Mouse (Mus musculus) ES-E14 (cell line): Measurements from ENCODE around the gene 1700022I11Rik. TPM values are rescaled to one million over a fixed set of nuclear protein-coding genes. Genes with fewer than 3 reads are reported as not detected.

Experiments
- DNase-seq: peaks from one replicate; pipeline ENCODE4 v3.0.0-alpha.2; 2013; ENCODE audit warnings: low read depth, low spot score
- H3K27ac ChIP-seq: 2 replicates; pipeline ENCODE4 v1.5.1; 2012; ENCODE audit warnings: low read depth, mild to moderate bottlenecking, low read length, moderate library complexity, mixed read lengths; ENCODE audit not compliant: poor library complexity, insufficient read depth, severe bottlenecking
- H3K36me3 ChIP-seq: 2 replicates; pipeline ENCODE4 v1.6.1; 2012; ENCODE audit warnings: mild to moderate bottlenecking, low read length, moderate library complexity, mixed read lengths; ENCODE audit not compliant: control insufficient read depth, poor library complexity, insufficient read depth, severe bottlenecking
- H3K4me1 ChIP-seq, 2 experiments: fragments of 150-350 bp in 1 of 2; sonication (generic) in 1 of 2; 2 replicates each; pipeline ENCODE4 v1.6.1; 2012; ENCODE audit warnings: low read length in 2 of 2, mild to moderate bottlenecking in 1 of 2, mixed read lengths in 1 of 2; ENCODE audit not compliant: control insufficient read depth in 2 of 2, insufficient read depth in 2 of 2, poor library complexity in 1 of 2
- H3K4me3 ChIP-seq, 2 experiments: fragments of 150-350 bp in 1 of 2; sonication (generic) in 1 of 2; 2 replicates each; pipeline ENCODE4 v1.5.1; 2012; ENCODE audit warnings: low read length in 2 of 2, low read depth in 1 of 2, mild to moderate bottlenecking in 1 of 2, mixed read lengths in 1 of 2; ENCODE audit not compliant: insufficient read depth in 1 of 2, poor library complexity in 1 of 2, severe bottlenecking in 1 of 2
- H3K9ac ChIP-seq: 2 replicates; pipeline ENCODE4 v1.6.1; 2012; ENCODE audit warnings: low read depth, mild to moderate bottlenecking, low read length, mixed read lengths; ENCODE audit not compliant: poor library complexity, insufficient read depth, severe bottlenecking
- H3K9me3 ChIP-seq: fragments of 150-350 bp; sonication (generic); 2 replicates; pipeline ENCODE4 v1.6.1; 2012; ENCODE audit warnings: low read depth, mild to moderate bottlenecking, low read length; ENCODE audit not compliant: control insufficient read depth, insufficient read depth
- CHD2 ChIP-seq: IDR thresholded peaks from 2 replicates; pipeline ENCODE4 v1.6.1; 2014; ENCODE audit warnings: mild to moderate bottlenecking, low read depth, low read length, inconsistent platforms
- HCFC1 ChIP-seq: IDR thresholded peaks from 2 replicates; pipeline ENCODE4 v1.6.1; 2012; ENCODE audit warnings: low read length, inconsistent platforms, borderline replicate concordance; ENCODE audit not compliant: insufficient read depth
- MAFK ChIP-seq: IDR thresholded peaks from 2 replicates; pipeline ENCODE4 v1.6.1; 2014; ENCODE audit warnings: mild to moderate bottlenecking, low read depth, low read length, inconsistent platforms; ENCODE audit not compliant: insufficient read depth
- ZC3H11A ChIP-seq: IDR thresholded peaks from 2 replicates; pipeline ENCODE4 v1.6.1; 2012; ENCODE audit warnings: low read depth, mild to moderate bottlenecking, inconsistent platforms, low read length, borderline replicate concordance
- ZNF384 ChIP-seq: IDR thresholded peaks from 2 replicates; pipeline ENCODE4 v1.6.1; 2012; ENCODE audit warnings: low read depth, low read length, inconsistent platforms
- in situ Hi-C, 2 experiments: fragments of 600-800 bp; cut with MboI; formaldehyde crosslinking; loops; one replicate each; pipeline ENCODE4 v1.15.1; 2025; ENCODE audit warnings: low sequenced_read_pairs in 2 of 2, inconsistent platforms in 1 of 2; ENCODE audit not compliant: unreplicated experiment in 2 of 2
- total RNA-seq: library from RNA; depleted of rRNA; stranded (reverse); fragments of 300-350 nt; gene quantifications from 2 replicates; pipeline ENCODE4 v1.2.3, GENCODE M21; 2012

1700022I11Rik gene
- total RNA-seq, 1 experiment: 0.58 TPM

- no peaks in the 10 kb centered on the region for H3K9me3 ChIP-seq
- in situ Hi-C loops: no loop called here
- H3K36me3 ChIP-seq: no peaks in the 10 kb centered on the region
- peak within 1 kb of the TSS; percentile 83 to 96 for H3K4me3 ChIP-seq
- DNase-seq: peak; percentile 94
- H3K4me1 ChIP-seq: peaks cover 6 to 17% of the 10 kb centered on the region in 2 experiments; a peak in 3 of 4 replicates
- H3K9ac ChIP-seq: peak within 1 kb of the TSS; percentile 85
- peak within 1 kb of the TSS; percentile 79 for H3K27ac ChIP-seq
- TF ChIP-seq ZC3H11A: no peak
- TF ChIP-seq CHD2: peak; percentile 87
Observed at GRCm38 (mm10) chr4:42949676-42950051, 19.7 kb upstream of the 1700022I11Rik start, which contains the start of gene Dnajb5. Gene Dnajb5 (plus strand): TSS chr4:42949814.

DNA sequence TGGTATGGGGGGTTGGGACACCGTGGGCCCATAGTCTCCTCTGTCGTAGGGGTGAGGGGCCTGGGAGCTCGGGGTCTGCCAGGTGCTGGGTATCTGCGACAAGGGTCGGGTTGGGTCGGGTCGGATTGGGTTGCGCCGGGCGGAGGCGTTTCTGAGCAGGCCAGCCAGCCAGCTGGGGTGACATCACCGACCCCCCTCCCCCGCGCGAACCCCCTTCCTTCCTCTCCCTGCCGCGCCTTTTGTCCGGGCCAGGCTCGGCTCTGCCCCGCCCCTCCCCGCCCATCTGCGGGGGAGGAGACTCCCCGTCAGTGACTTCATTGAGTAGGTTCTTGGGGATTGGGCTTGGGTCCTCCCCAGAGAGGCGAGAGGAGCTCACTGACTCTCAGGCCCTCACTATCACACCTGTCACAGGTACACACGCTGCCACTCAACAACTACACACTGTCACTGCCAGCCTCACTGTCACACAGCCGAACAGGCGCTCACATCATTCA lies 19.3 kb upstream of the 1700022I11Rik start:
- peak; percentile 77 for DNase-seq
- peaks cover 6 to 19% of the 10 kb centered on the region in 2 experiments; a peak in 3 of 4 replicates for H3K4me1 ChIP-seq
- TF ChIP-seq ZNF384 (no peak), MAFK (no peak), ZC3H11A (no peak), HCFC1 (no peak; the same call in 1 of the 2 replicates), CHD2 (no peak)
- in situ Hi-C loops: no loop called here
- peak overlapping the region; percentile 85 for H3K9ac ChIP-seq
- peak overlapping the region; percentile 83 to 96 for H3K4me3 ChIP-seq
- no peaks in the 10 kb centered on the region for H3K36me3 ChIP-seq
- H3K27ac ChIP-seq: peak overlapping the region; percentile 79
- no peaks in the 10 kb centered on the region for H3K9me3 ChIP-seq

DNA sequence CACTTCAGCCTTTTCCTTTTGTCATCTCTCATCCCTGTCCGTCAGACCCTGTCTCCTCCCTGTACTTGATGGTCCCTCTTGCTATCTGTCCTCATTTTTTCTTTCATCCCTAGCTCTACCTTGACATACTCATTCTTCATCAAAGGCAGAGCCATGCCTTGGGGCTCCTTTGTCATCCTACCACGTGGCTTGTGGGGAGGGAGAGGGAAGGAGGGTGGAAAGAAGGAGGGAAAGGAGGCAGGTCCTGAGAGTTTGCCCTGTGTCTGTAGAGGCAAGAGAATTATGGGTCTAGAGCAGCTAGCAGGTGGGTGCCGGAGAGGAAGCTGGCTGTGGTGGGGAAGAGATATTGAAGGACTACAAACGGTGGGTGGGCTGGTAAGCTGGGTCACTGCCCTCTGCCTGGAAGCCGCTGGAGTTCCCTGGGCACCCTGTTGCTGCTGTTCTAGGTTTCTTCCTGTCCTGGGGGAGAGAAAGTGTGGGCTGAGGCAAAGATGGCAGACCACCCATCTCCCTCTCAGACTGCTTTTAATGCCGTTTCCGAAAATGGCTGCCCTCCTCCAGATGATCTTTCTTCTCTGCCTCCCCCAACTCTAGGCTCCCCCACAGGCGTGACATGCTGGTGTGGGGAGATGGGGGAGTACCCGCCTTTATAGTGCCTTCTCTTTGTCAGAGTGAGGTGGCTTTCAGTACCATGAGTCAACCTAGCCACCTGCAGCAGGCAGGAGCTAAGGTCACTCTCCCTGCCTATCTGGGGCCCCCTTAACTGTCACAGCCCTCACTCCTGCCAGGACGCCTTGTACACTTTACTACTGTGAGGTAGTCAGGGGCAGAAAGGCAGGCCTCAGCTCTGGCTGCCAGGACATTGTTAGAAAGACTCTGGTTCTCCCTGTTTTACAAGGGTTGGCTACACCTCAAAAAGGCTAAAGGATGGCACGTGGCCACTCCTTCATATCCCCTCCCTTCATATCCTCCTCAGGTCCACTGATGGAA lies 17.9 kb upstream of the 1700022I11Rik start:
- DNase-seq: no peak
- TF ChIP-seq ZNF384 (no peak), MAFK (no peak), CHD2 (no peak), HCFC1 (no peak), ZC3H11A (no peak)
- H3K4me1 ChIP-seq: peaks cover 6 to 19% of the 10 kb centered on the region in 2 experiments; a peak in 3 of 4 replicates
- H3K27ac ChIP-seq: no peak overlapping the region
- in situ Hi-C loops: no loop called here
- peak overlapping the region; percentile 83 to 96; a peak in 3 of 4 replicates for H3K4me3 ChIP-seq
- H3K9ac ChIP-seq: no peak overlapping the region
- H3K36me3 ChIP-seq: no peaks in the 10 kb centered on the region; the same call in 1 of the 2 replicates
- H3K9me3 ChIP-seq: no peaks in the 10 kb centered on the region

- Histone ChIP-seq H3K9ac (no peak overlapping the region), H3K27ac (no peak overlapping the region), H3K4me1 (peaks cover 6 to 19% of the 10 kb centered on the region in 2 experiments; a peak in 3 of 4 replicates), H3K36me3 (peaks cover 10% of the 10 kb centered on the region; the same call in 1 of the 2 replicates), H3K4me3 (no peak overlapping the region), H3K9me3 (no peaks in the 10 kb centered on the region)
- DNase-seq: no peak
- TF ChIP-seq CHD2: no peak
- no peak for TF ChIP-seq MAFK
- no peak for TF ChIP-seq ZC3H11A
- TF ChIP-seq HCFC1: no peak
- no peak for TF ChIP-seq ZNF384
- in situ Hi-C loops: no loop called here
Observed at GRCm38 (mm10) chr4:42952563-42952962, 16.8 kb upstream of the 1700022I11Rik start.
